Mouse (Mus musculus): Measurements from ENCODE around the gene Gpnmb. TPM values are rescaled to one million over a fixed set of nuclear protein-coding genes. Genes with fewer than 3 reads are reported as not detected.

Gene Gpnmb
- polyA plus RNA-seq, 1 experiment from 2014 or later: 0.30 TPM

DNA sequence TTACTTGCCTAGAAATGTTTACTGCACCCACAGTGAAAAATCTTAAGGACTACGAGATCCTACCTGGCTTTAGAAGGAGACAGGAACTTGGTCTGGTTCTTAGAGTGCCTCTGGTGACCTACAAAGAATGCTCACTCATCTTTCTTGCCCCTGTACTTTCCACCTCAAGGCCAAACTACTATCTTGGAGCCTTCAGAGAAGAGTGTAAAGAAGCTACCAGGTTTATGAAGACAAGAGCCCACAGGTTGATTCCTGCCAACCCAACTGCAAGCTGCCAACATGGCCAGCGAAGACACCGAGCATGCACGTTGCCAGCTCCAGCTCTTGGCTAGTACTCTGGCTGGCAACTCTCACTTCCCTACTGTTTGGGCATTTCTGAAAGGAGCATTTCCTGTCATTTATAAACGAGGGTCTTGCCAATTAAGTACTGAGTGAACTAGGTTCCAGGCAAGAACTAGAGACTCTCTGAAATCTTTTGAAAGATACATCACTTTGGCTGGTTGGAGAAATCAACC is 61.3 kb downstream of the Gpnmb start:
- Histone ChIP-seq H3K9me3 (replicated peaks; ENCODE audit: control insufficient read depth, low read length) (no peaks in the 10 kb centered on the region), H3K4me3 (replicated peaks; ENCODE audit: low read length) (no peak overlapping the region), H3K9ac (ENCODE audit: low read length) (no peak overlapping the region), H3K4me1 (ENCODE audit: control insufficient read depth, insufficient read depth, low read length) (peaks cover 21% of the 10 kb centered on the region), H3K27ac (ENCODE audit: low read length) (peak overlapping the region; percentile 90; the same call in 1 of the 2 replicates), H3K4me2 (ENCODE audit: low read depth, low read length) (peak overlapping the region; percentile 16; the same call in 1 of the 2 replicates), H3K27me3 (ENCODE audit: control insufficient read depth, insufficient read depth, low read length) (no peaks in the 10 kb centered on the region), H3K36me3 (ENCODE audit: control insufficient read depth, insufficient read depth, low read length) (peaks cover 8% of the 10 kb centered on the region)
- WGBS: 75% methylated on average over 5 of the region's 5 CpGs
- ATAC-seq (ENCODE audit: insufficient read depth, low FRiP score): no peak; the same call in 1 of the 2 replicates

DNA sequence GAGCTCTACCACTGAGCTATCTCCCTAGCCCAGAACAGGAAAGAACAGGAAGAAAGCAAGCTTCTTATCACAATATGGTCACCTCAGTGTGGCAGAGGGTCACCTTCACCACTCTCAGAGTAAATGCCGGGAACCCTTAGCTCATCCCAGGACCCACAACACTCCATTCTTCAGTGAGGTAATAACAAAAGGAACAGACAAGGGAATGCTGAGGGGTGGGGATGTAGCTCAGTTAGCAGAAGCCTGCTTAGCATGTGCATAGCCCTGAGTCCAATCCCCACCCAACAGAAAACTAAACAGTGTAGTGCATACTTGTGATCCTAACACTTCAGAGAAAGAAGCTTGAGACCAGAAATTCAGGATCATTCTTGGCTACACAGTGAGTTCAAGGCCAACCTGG is 62.7 kb downstream of the Gpnmb start:
- no peaks in the 10 kb centered on the region for H3K9me3 ChIP-seq (replicated peaks; ENCODE audit: control insufficient read depth, low read length)
- H3K36me3 ChIP-seq (ENCODE audit: control insufficient read depth, insufficient read depth, low read length): peaks cover 3% of the 10 kb centered on the region; the same call in 1 of the 2 replicates
- no peak for ATAC-seq (ENCODE audit: insufficient read depth, low FRiP score)
- peaks cover 21% of the 10 kb centered on the region for H3K4me1 ChIP-seq (ENCODE audit: control insufficient read depth, insufficient read depth, low read length)
- 83% methylated on average over 1 of the region's 1 CpGs for WGBS
- H3K4me2 ChIP-seq (ENCODE audit: low read depth, low read length): no peak overlapping the region
- H3K4me3 ChIP-seq (replicated peaks; ENCODE audit: low read length): no peak overlapping the region
- no peaks in the 10 kb centered on the region for H3K27me3 ChIP-seq (ENCODE audit: control insufficient read depth, insufficient read depth, low read length)
- no peak overlapping the region for H3K9ac ChIP-seq (ENCODE audit: low read length)
- no peak overlapping the region for H3K27ac ChIP-seq (ENCODE audit: low read length)

DNA sequence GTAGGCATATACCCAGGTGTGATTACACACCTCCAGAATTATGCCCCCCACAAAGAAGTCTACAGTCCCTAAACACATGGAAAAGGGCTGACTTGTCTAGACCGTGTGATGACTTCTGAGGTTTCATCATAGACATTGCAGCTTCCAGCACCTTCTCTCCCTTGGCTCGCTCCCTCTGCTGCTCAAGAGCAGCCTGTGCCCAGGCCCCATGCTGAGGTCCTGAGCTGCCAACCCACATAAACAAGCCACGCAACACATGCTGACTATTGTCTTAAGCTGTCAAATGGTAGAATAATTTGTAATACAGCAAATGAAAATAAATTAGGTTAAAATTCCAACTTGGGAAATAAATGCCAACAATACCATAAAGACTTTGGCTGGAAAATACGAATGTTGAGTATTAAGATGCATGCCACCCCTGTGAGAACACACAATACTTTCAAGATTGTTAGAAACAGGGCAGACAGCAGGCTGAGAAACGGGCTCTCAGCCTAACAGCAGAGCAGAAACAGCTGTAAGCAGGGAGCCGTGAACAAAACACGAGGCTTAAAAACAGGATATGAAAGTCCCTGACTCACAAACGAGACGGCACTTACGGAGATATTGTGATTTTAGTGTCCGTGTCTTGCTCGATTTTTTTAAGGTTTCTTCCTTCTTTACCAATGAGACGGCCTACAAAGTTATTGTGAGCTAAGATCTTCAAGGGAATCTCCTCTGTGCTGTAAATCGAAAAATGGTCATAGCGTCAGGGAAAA is 70.6 kb downstream of the Gpnmb start:
- ATAC-seq (ENCODE audit: insufficient read depth, low FRiP score): no peak
- H3K4me2 ChIP-seq (ENCODE audit: low read depth, low read length): no peak overlapping the region
- no peaks in the 10 kb centered on the region for H3K9me3 ChIP-seq (replicated peaks; ENCODE audit: control insufficient read depth, low read length)
- H3K4me1 ChIP-seq (ENCODE audit: control insufficient read depth, insufficient read depth, low read length): no peaks in the 10 kb centered on the region
- H3K27ac ChIP-seq (ENCODE audit: low read length): no peak overlapping the region
- H3K27me3 ChIP-seq (ENCODE audit: control insufficient read depth, insufficient read depth, low read length): no peaks in the 10 kb centered on the region
- H3K36me3 ChIP-seq (ENCODE audit: control insufficient read depth, insufficient read depth, low read length): peaks cover 23% of the 10 kb centered on the region
- H3K9ac ChIP-seq (ENCODE audit: low read length): no peak overlapping the region
- 84% methylated on average over 15 of the region's 15 CpGs for WGBS
- no peak overlapping the region for H3K4me3 ChIP-seq (replicated peaks; ENCODE audit: low read length)

DNA sequence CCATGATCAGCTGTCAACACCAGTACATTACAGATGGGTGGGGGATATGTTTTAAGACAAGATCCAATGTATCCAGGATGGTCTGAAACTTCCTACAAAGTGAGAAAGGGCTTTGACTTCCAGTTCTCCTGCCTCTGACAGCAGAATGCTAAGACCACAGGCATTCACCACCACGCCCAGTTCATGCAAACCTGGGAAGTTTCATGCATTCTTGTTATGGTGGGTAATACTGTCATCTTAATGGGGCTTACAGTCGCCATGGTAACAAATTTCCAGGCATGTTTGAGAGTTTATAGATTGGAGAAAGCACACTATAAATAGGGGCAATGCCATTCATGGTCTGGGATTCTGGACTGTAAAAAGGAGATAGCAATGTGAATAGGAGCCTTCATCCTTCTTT is 72.8 kb downstream of the Gpnmb start:
- H3K27me3 ChIP-seq (ENCODE audit: control insufficient read depth, insufficient read depth, low read length): no peaks in the 10 kb centered on the region
- no peak for ATAC-seq (ENCODE audit: insufficient read depth, low FRiP score)
- no peak overlapping the region for H3K4me3 ChIP-seq (replicated peaks; ENCODE audit: low read length)
- no peaks in the 10 kb centered on the region for H3K9me3 ChIP-seq (replicated peaks; ENCODE audit: control insufficient read depth, low read length)
- H3K36me3 ChIP-seq (ENCODE audit: control insufficient read depth, insufficient read depth, low read length): peaks cover 21% of the 10 kb centered on the region
- no peaks in the 10 kb centered on the region for H3K4me1 ChIP-seq (ENCODE audit: control insufficient read depth, insufficient read depth, low read length)
- no peak overlapping the region for H3K4me2 ChIP-seq (ENCODE audit: low read depth, low read length)
- H3K27ac ChIP-seq (ENCODE audit: low read length): no peak overlapping the region
- H3K9ac ChIP-seq (ENCODE audit: low read length): no peak overlapping the region
- WGBS: 80% methylated on average over 2 of the region's 2 CpGs

DNA sequence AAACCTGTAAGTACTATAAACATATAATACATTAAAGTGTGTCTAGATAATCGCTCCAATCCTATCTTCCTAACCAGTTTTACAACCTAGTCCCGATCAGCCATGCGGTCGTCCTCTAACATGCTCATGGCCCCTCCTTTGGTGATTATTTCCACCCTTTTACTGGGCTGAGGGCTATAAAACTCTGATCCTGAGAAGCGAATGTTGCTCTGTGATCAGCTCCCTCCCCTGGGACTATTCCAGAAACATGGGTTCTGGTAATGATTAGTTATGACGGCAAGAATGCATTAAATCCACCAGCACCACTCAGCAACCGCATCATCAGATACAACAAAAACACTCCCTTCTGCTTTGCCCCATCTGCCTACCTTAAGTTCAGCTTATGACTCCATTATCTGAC is 77.5 kb downstream of the Gpnmb start:
- Histone ChIP-seq H3K4me1 (ENCODE audit: control insufficient read depth, insufficient read depth, low read length) (peaks cover 4% of the 10 kb centered on the region), H3K9me3 (replicated peaks; ENCODE audit: control insufficient read depth, low read length) (no peaks in the 10 kb centered on the region), H3K27me3 (ENCODE audit: control insufficient read depth, insufficient read depth, low read length) (no peaks in the 10 kb centered on the region), H3K4me2 (ENCODE audit: low read depth, low read length) (no peak overlapping the region), H3K9ac (ENCODE audit: low read length) (no peak overlapping the region), H3K27ac (ENCODE audit: low read length) (no peak overlapping the region), H3K36me3 (ENCODE audit: control insufficient read depth, insufficient read depth, low read length) (peaks cover 9% of the 10 kb centered on the region), H3K4me3 (replicated peaks; ENCODE audit: low read length) (no peak overlapping the region)
- ATAC-seq (ENCODE audit: insufficient read depth, low FRiP score): no peak
- 88% methylated on average over 7 of the region's 7 CpGs for WGBS

DNA sequence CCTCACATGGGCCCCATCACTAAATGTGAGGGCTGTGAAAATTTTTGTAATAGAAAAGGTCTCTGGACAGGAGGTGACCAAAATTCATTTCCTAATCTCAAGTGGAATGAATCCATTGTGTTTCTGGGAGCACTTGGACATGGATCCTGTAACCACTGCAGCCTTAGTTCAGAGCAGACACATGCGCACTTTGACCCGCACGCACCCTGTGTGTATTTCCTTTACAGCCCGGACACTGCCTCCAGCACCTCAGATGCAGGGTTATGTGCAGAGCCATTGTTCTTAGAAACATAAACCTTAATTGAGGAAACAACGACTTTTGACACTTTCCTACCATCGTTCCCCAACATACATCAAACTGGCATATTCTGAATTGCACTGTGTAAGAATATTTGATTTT is 78.1 kb downstream of the Gpnmb start:
- Histone ChIP-seq H3K36me3 (ENCODE audit: control insufficient read depth, insufficient read depth, low read length) (peaks cover 8% of the 10 kb centered on the region; the same call in 1 of the 2 replicates), H3K9ac (ENCODE audit: low read length) (no peak overlapping the region), H3K27ac (ENCODE audit: low read length) (no peak overlapping the region), H3K27me3 (ENCODE audit: control insufficient read depth, insufficient read depth, low read length) (no peaks in the 10 kb centered on the region), H3K9me3 (replicated peaks; ENCODE audit: control insufficient read depth, low read length) (no peaks in the 10 kb centered on the region), H3K4me2 (ENCODE audit: low read depth, low read length) (no peak overlapping the region), H3K4me3 (replicated peaks; ENCODE audit: low read length) (no peak overlapping the region), H3K4me1 (ENCODE audit: control insufficient read depth, insufficient read depth, low read length) (peaks cover 4% of the 10 kb centered on the region)
- 86% methylated on average over 6 of the region's 6 CpGs for WGBS
- ATAC-seq (ENCODE audit: insufficient read depth, low FRiP score): no peak

DNA sequence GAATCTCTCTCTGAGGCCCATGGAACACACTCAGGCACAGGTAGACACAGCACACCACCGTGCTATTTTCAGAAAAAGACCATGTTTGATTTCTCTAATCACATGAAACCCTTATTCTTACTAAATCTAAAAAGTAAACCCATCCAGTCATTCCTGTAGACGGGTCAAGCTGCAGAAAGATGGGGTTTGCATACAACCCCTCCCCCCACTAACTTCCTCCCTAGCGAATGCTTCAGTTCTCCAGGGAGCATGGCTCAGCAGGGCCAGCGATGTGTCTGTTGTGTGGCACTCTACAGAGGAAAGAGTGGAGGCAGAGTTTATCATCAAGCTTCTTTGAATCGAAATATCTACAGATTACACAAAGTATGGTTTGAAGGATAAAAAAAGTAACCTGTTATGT is 79.2 kb downstream of the Gpnmb start:
- H3K4me1 ChIP-seq (ENCODE audit: control insufficient read depth, insufficient read depth, low read length): peaks cover 12% of the 10 kb centered on the region
- no peaks in the 10 kb centered on the region for H3K27me3 ChIP-seq (ENCODE audit: control insufficient read depth, insufficient read depth, low read length)
- peaks cover 6% of the 10 kb centered on the region; the same call in 1 of the 2 replicates for H3K36me3 ChIP-seq (ENCODE audit: control insufficient read depth, insufficient read depth, low read length)
- no peak for ATAC-seq (ENCODE audit: insufficient read depth, low FRiP score)
- 78% methylated on average over 5 of the region's 5 CpGs for WGBS
- no peak overlapping the region for H3K27ac ChIP-seq (ENCODE audit: low read length)
- no peak overlapping the region for H3K9ac ChIP-seq (ENCODE audit: low read length)
- H3K4me2 ChIP-seq (ENCODE audit: low read depth, low read length): no peak overlapping the region
- no peak overlapping the region for H3K4me3 ChIP-seq (replicated peaks; ENCODE audit: low read length)
- no peaks in the 10 kb centered on the region for H3K9me3 ChIP-seq (replicated peaks; ENCODE audit: control insufficient read depth, low read length)

DNA sequence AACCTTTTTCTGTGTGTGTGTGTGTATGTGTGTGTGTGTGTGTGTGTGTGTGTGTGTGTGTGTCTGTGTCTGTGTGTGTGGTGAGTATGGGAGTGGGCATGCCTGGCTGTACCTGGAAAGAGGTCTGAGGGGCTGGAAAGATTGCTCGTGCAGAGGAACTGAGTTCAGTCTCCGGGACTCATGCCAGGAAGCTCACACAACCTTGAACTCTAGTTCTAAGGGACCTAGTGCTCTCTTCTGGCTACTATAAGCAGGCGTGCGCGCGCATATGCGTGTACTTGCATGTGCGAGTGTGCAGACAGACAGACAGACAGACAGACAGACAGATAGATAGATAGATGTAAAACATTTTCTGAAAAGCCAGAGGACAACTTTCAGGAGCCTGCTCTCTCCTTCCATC is 79.9 kb downstream of the Gpnmb start:
- H3K36me3 ChIP-seq (ENCODE audit: control insufficient read depth, insufficient read depth, low read length): peaks cover 5% of the 10 kb centered on the region; the same call in 1 of the 2 replicates
- no peak overlapping the region for H3K27ac ChIP-seq (ENCODE audit: low read length)
- peaks cover 13% of the 10 kb centered on the region for H3K4me1 ChIP-seq (ENCODE audit: control insufficient read depth, insufficient read depth, low read length)
- 95% methylated on average over 8 of the region's 8 CpGs for WGBS
- no peaks in the 10 kb centered on the region for H3K9me3 ChIP-seq (replicated peaks; ENCODE audit: control insufficient read depth, low read length)
- no peaks in the 10 kb centered on the region for H3K27me3 ChIP-seq (ENCODE audit: control insufficient read depth, insufficient read depth, low read length)
- no peak overlapping the region for H3K9ac ChIP-seq (ENCODE audit: low read length)
- H3K4me3 ChIP-seq (replicated peaks; ENCODE audit: low read length): no peak overlapping the region
- no peak for ATAC-seq (ENCODE audit: insufficient read depth, low FRiP score)
- no peak overlapping the region for H3K4me2 ChIP-seq (ENCODE audit: low read depth, low read length)

DNA sequence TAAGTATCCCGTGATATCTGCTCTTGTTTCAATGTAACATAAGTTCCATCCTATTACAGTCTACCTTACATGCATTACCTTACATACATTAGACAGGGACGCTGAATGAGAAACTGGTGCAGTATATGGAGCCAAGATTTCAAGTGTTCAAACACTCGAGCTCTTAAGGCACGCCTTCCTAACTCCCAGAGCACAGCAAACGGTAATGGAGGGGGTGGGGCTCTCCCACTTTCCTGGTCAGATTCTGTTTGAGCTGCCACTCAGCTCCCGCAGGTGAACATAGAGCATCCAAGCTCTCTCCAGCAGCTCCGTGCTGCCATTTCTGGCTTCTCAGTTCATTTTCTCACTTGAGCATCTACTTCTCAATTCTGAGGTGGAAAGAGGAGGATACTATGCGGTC is 82.1 kb downstream of the Gpnmb start:
- no peak overlapping the region for H3K4me2 ChIP-seq (ENCODE audit: low read depth, low read length)
- WGBS: 62% methylated on average over 8 of the region's 8 CpGs
- no peak for ATAC-seq (ENCODE audit: insufficient read depth, low FRiP score)
- no peak overlapping the region for H3K9ac ChIP-seq (ENCODE audit: low read length)
- H3K36me3 ChIP-seq (ENCODE audit: control insufficient read depth, insufficient read depth, low read length): peaks cover 7% of the 10 kb centered on the region; the same call in 1 of the 2 replicates
- no peaks in the 10 kb centered on the region for H3K27me3 ChIP-seq (ENCODE audit: control insufficient read depth, insufficient read depth, low read length)
- H3K4me3 ChIP-seq (replicated peaks; ENCODE audit: low read length): no peak overlapping the region
- no peak overlapping the region for H3K27ac ChIP-seq (ENCODE audit: low read length)
- peaks cover 13% of the 10 kb centered on the region for H3K4me1 ChIP-seq (ENCODE audit: control insufficient read depth, insufficient read depth, low read length)
- H3K9me3 ChIP-seq (replicated peaks; ENCODE audit: control insufficient read depth, low read length): no peaks in the 10 kb centered on the region

Measured in stomach, embryonic 16.5 days (tissue).